ENCODE assay signal across 20 mouse cellular contexts in genomic region chr13:112418595-112418994, GRCm38 (mm10). TPM values are rescaled to one million over a fixed set of nuclear protein-coding genes. Genes with fewer than 3 reads are reported as not detected.
DNase-seq lines count a peak whose midpoint lies in the region; ATAC-seq lines count a peak whose summit lies in the region.
"Had no signal": no experiment of that assay in that cellular context is flagged by ENCODE, and none has a peak within 500 bp of the region (broad histone marks: within the 10 kb centered on the region; RNA-seq: fewer than 3 reads in every experiment).

No protein-coding gene starts in this region.

- no peak overlapping the region for H3K4me2 ChIP-seq in midbrain, embryonic 11.5 days
- no peak overlapping the region for H3K4me2 ChIP-seq in midbrain, embryonic 14.5 days (ENCODE audit: low read length)
- H3K4me2 ChIP-seq: embryonic facial prominence, embryonic 13.5 days; hindbrain, embryonic 15.5 days; lung, embryonic 15.5 days; midbrain, embryonic 15.5 days had no signal

- peak; percentile 19 for DNase-seq in midbrain, embryonic 11.5 days (ENCODE audit: low spot score, missing footprints)
- no peak for DNase-seq in midbrain, embryonic 14.5 days
- peak; percentile 80 for DNase-seq in T-cell, adult 2 months (ENCODE audit: low spot score)
- DNase-seq in limb, embryonic 10.5 days (ENCODE audit: low spot score) = no peak
- DNase-seq in thymus, postnatal 4 days = peak; percentile 51
- no peak for DNase-seq in c-Kit-positive CD71-positive TER-119-positive erythroid progenitor cells, embryonic 14.5 days (ENCODE audit: low spot score)
- DNase-seq in layer of hippocampus, adult 8-10 months (ENCODE audit: low spot score in 2 of 2) = no peak
- DNase-seq: adrenal gland, postnatal 36 days; cerebellum, adult 8-10 months; forebrain, postnatal 0 days; gastrocnemius, postnatal 10 days; heart, postnatal 36 days; kidney, adult 18-20 months; kidney, postnatal 14 days; right cerebral cortex, adult 18-20 months had no signal

- H3K4me1 ChIP-seq in midbrain, embryonic 11.5 days (ENCODE audit: control insufficient read depth, insufficient read depth, low read length) = 0 out of 2 replicates have a peak, but pooled peaks cover 2% of the 10 kb centered on the region
- H3K4me1 ChIP-seq in midbrain, embryonic 14.5 days (ENCODE audit: control insufficient read depth, insufficient read depth, low read length) = no peaks in the 10 kb centered on the region
- H3K4me1 ChIP-seq in limb, embryonic 10.5 days = peaks cover 20% of the 10 kb centered on the region
- H3K4me1 ChIP-seq: hindbrain, embryonic 15.5 days; midbrain, embryonic 15.5 days had no signal

- no peaks in the 10 kb centered on the region for H3K36me3 ChIP-seq in midbrain, embryonic 11.5 days (ENCODE audit: control insufficient read depth, insufficient read depth, low read length)
- H3K36me3 ChIP-seq in midbrain, embryonic 14.5 days (ENCODE audit: control insufficient read depth, insufficient read depth, low read length) = no peaks in the 10 kb centered on the region
- H3K36me3 ChIP-seq in limb, embryonic 10.5 days = no peaks in the 10 kb centered on the region
- H3K36me3 ChIP-seq: embryonic facial prominence, embryonic 13.5 days; hindbrain, embryonic 15.5 days; lung, embryonic 15.5 days; midbrain, embryonic 15.5 days had no signal

- ATAC-seq in midbrain, embryonic 11.5 days (ENCODE audit: low FRiP score) = no peak
- ATAC-seq in midbrain, embryonic 14.5 days (ENCODE audit: low FRiP score, low TSS enrichment) = no peak
- ATAC-seq: forebrain, postnatal 0 days; midbrain, embryonic 15.5 days had no signal

- no peak overlapping the region for H3K4me3 ChIP-seq in midbrain, embryonic 11.5 days (ENCODE audit: low read depth, low read length)
- no peak overlapping the region for H3K4me3 ChIP-seq in midbrain, embryonic 14.5 days (replicated peaks; ENCODE audit: low read depth, low read length)
- H3K4me3 ChIP-seq in limb, embryonic 10.5 days = no peak overlapping the region
- H3K4me3 ChIP-seq: embryonic facial prominence, embryonic 13.5 days; hindbrain, embryonic 15.5 days; lung, embryonic 15.5 days; midbrain, embryonic 15.5 days had no signal

- 90% methylated on average over 4 of the region's 4 CpGs for WGBS in midbrain, embryonic 11.5 days
- 94% methylated on average over 4 of the region's 4 CpGs for WGBS in midbrain, embryonic 14.5 days
- WGBS in limb, embryonic 10.5 days = 91% methylated on average over 4 of the region's 4 CpGs

- H3K27ac ChIP-seq in midbrain, embryonic 11.5 days (ENCODE audit: low read depth, low read length) = no peak overlapping the region
- no peak overlapping the region for H3K27ac ChIP-seq in midbrain, embryonic 14.5 days (replicated peaks; ENCODE audit: low read depth, low read length)
- 0 out of 2 replicates have a peak overlapping the region, but pooled peaks have one; percentile 14 for H3K27ac ChIP-seq in limb, embryonic 10.5 days
- H3K27ac ChIP-seq: embryonic facial prominence, embryonic 13.5 days; hindbrain, embryonic 15.5 days; lung, embryonic 15.5 days; macrophage; midbrain, embryonic 15.5 days had no signal

- no peak overlapping the region for H3K9ac ChIP-seq in midbrain, embryonic 11.5 days (ENCODE audit: low read length)
- H3K9ac ChIP-seq in midbrain, embryonic 14.5 days (replicated peaks; ENCODE audit: low read length) = no peak overlapping the region
- H3K9ac ChIP-seq: embryonic facial prominence, embryonic 13.5 days; forebrain, postnatal 0 days; hindbrain, embryonic 15.5 days; lung, embryonic 15.5 days; midbrain, embryonic 15.5 days had no signal

- no peaks in the 10 kb centered on the region for H3K27me3 ChIP-seq in midbrain, embryonic 11.5 days (ENCODE audit: control insufficient read depth, insufficient read depth, low read length)
- H3K27me3 ChIP-seq in midbrain, embryonic 14.5 days (ENCODE audit: control insufficient read depth, insufficient read depth, low read length) = no peaks in the 10 kb centered on the region
- no peaks in the 10 kb centered on the region for H3K27me3 ChIP-seq in limb, embryonic 10.5 days (ENCODE audit: low read depth, poor library complexity, severe bottlenecking)
- H3K27me3 ChIP-seq: embryonic facial prominence, embryonic 13.5 days; hindbrain, embryonic 15.5 days; lung, embryonic 15.5 days; midbrain, embryonic 15.5 days had no signal

- no peaks in the 10 kb centered on the region for H3K9me3 ChIP-seq in midbrain, embryonic 11.5 days (ENCODE audit: control insufficient read depth, low read length)
- H3K9me3 ChIP-seq in midbrain, embryonic 14.5 days (ENCODE audit: control insufficient read depth, low read length) = no peaks in the 10 kb centered on the region
- H3K9me3 ChIP-seq in limb, embryonic 10.5 days (replicated peaks) = no peaks in the 10 kb centered on the region
- H3K9me3 ChIP-seq: embryonic facial prominence, embryonic 13.5 days; hindbrain, embryonic 15.5 days; lung, embryonic 15.5 days; midbrain, embryonic 15.5 days had no signal

RNA-seq across cellular contexts. Expression of gene Il6st, which starts 45.3 kb away (rescaled TPM):
- polyA plus RNA-seq in midbrain, embryonic 11.5 days (2014; fragmentation: Nextera tagmentation; extraction: Ambion mirVana) = 28.4 and 32.3 TPM in 2 replicates
- 9.7 and 20.7 TPM in 2 replicates for polyA plus RNA-seq in midbrain, embryonic 14.5 days (2014; fragmentation: Nextera tagmentation; extraction: Ambion mirVana)
- polyA plus RNA-seq in limb, embryonic 10.5 days (2016; fragmentation: Nextera tagmentation; extraction: Ambion mirVana) = 16.1 and 21.3 TPM in 2 replicates
- total RNA-seq in layer of hippocampus, adult 8-10 months (2022) = 100 to 1,000 TPM in 1 of 4 experiments, 10 to 100 TPM in 3; 87.6 to 105 (median 97.0) TPM

Comparison
In these comparisons a context has a peak if more than half of its experiments do, and no peak if none do; other contexts are left out.
1. DNase-seq: peak in midbrain, embryonic 11.5 days (single experiment), T-cell, adult 2 months (single experiment) and thymus, postnatal 4 days (single experiment); none in midbrain, embryonic 14.5 days (single experiment), limb, embryonic 10.5 days (single experiment), c-Kit-positive CD71-positive TER-119-positive erythroid progenitor cells, embryonic 14.5 days (single experiment) and layer of hippocampus, adult 8-10 months (0 of 2).